18 mouse cellular contexts compared by ENCODE assay signal in genomic region chr8:77254466-77254865, GRCm38 (mm10).
"Had no signal": no experiment of that assay in that cellular context is flagged by ENCODE, and none has a peak within 500 bp of the region (broad histone marks: within the 10 kb centered on the region; RNA-seq: fewer than 3 reads in every experiment).

No protein-coding gene starts in this region.

- H3K4me2 ChIP-seq: intestine, embryonic 15.5 days; liver, embryonic 13.5 days; midbrain, embryonic 11.5 days; neural tube, embryonic 12.5 days; neural tube, embryonic 15.5 days had no signal

- DNase-seq: layer of hippocampus, postnatal 36 days; liver, embryonic 13.5 days; lung, adult 2 months; lung, postnatal 14 days; lung, postnatal 4 days; midbrain, embryonic 14.5 days; right cerebral cortex, adult 18-20 months; right cerebral cortex, postnatal 14 days; right cerebral cortex, postnatal 4 days; thymus, adult 2 months; thymus, postnatal 14 days; thymus, postnatal 4 days had no signal

- H3K36me3 ChIP-seq: neural tube, embryonic 12.5 days; neural tube, embryonic 15.5 days had no signal

- H3K27ac ChIP-seq: intestine, embryonic 15.5 days; left cerebral cortex, adult 2 months; liver, embryonic 13.5 days; neural tube, embryonic 12.5 days; neural tube, embryonic 15.5 days; stomach, postnatal 0 days had no signal

- H3K9ac ChIP-seq: intestine, embryonic 15.5 days; liver, embryonic 13.5 days; neural tube, embryonic 12.5 days; neural tube, embryonic 15.5 days had no signal

- H3K27me3 ChIP-seq: intestine, embryonic 15.5 days; liver, embryonic 13.5 days; neural tube, embryonic 12.5 days; neural tube, embryonic 15.5 days had no signal

- H3K4me1 ChIP-seq: intestine, embryonic 15.5 days; liver, embryonic 13.5 days; neural tube, embryonic 12.5 days; neural tube, embryonic 15.5 days had no signal

- H3K4me3 ChIP-seq: intestine, embryonic 15.5 days; left cerebral cortex, adult 2 months; liver, embryonic 13.5 days; neural tube, embryonic 12.5 days; neural tube, embryonic 15.5 days had no signal

- H3K9me3 ChIP-seq: intestine, embryonic 15.5 days; liver, embryonic 13.5 days; neural tube, embryonic 12.5 days; neural tube, embryonic 15.5 days had no signal

- ATAC-seq: intestine, embryonic 15.5 days had no signal
